Mouse (Mus musculus): Measurements from ENCODE around the gene Zfand3.

Gene Zfand3

DNA sequence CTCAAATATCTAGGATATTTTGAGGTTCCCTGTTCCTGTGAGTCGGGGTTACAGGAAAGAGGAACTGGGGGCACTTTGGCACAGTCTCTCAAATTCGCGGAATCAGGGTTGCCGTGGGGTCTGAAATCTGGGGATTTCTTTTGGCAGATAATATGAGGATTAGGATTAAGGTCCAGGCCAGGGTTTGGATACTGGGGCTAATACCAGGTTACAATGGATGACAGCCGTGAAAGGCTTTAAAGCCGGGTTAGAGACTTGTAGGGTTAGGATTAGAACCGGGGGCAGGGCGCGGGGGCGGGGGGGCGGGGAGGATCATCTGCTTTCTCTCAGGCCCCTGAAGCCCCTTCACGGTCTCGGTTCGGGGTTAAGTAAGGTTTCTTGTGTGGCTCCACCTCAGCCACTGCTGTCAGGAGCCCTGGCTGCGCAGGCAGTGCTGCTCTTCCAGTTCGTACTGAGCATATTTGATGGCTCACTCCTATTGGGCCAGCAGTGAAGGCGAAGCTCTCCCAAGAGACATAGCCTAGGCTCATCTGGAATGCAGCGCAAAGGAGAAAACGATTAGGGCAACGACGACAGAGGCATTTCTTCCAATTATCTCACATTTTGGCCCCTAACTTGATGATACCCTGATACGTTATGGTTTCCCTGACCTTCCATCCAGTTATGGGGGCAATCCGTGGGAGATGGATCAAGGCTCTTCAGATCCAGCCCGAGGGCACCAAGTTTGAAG, 5.8 kb upstream of the Zfand3 start:
- no peak for DNase-seq

DNA sequence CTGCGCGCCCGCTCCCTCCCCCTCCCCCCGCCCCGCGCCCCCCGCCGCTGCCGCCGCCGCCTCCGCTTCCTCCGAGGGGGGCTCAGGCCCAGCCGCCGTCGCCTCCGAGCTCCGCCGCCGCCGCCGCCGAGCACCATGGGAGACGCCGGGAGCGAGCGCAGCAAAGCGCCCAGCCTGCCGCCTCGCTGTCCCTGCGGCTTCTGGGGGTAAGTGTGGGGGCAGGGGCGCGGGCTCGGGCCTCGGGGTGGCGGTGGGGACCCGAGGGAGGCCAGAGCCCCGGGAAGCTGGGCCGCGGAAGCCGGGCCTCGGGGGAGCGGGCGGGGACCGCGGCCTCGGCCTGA, 540 bp downstream of the Zfand3 start:
- DNase-seq: no peak

DNA sequence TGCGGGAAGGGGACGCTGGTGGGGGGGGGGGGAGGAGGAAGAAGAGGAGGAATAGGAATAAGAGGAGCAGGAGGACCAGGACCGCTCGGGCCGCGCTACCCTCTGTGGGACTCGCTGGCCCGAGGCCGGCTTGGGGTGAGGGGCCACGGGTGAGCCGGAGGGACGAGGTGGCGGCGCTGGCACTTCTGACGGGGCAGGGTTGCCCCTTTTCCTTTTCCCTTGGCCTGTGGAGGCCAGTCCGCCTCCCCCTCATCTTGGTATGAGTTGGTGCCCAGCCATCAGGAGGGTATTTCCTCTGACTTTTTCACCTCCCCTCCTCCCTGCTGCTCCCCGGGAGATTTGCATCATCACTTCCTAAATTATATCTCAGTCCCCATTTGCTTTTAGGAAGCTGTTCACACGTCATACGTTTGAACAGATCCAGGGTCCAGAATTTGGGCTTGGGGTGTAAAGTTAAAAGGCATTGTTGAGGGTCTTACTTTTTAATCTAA, 963 bp downstream of the Zfand3 start:
- DNase-seq: peak; percentile 63

- no peak for DNase-seq
These were observed 2.3 kb downstream of the Zfand3 start for GRCm38 (mm10) chr17:30006877-30007276.

DNA sequence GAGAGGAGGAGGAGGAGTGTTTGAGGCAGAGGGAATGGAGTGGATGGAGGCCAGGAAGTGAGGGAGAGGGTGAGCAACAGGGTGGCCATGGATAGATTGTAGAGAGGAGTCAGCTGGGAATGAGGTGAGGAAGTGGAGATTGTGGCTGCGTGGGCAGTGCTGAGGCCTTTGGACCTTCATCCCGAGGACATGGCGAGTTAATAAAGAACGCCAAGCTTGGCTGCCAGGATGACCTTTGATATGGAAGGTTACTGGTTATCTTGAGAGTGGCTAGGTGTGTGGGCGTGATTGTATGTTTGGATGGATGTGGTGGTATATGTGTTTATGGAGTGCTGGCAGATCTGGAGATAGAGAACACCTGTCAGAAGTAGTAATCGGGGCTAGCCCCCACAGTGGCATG, 3.4 kb downstream of the Zfand3 start:
- peak; percentile 62 for DNase-seq

GRCm38 (mm10) chr17:30008392-30008791, 3.9 kb downstream of the Zfand3 start:
- no peak for DNase-seq

- no peak for DNase-seq
These were observed 10.1 kb downstream of the Zfand3 start for GRCm38 (mm10) chr17:30014660-30015059.

GRCm38 (mm10) chr17:30018927-30019610, 14.5 kb downstream of the Zfand3 start:
- no peak for DNase-seq

GRCm38 (mm10) chr17:30019942-30020341, 15.4 kb downstream of the Zfand3 start:
- no peak for DNase-seq

- DNase-seq: peak; percentile 84
These were observed 20.1 kb downstream of the Zfand3 start for GRCm38 (mm10) chr17:30024651-30025050.

DNA sequence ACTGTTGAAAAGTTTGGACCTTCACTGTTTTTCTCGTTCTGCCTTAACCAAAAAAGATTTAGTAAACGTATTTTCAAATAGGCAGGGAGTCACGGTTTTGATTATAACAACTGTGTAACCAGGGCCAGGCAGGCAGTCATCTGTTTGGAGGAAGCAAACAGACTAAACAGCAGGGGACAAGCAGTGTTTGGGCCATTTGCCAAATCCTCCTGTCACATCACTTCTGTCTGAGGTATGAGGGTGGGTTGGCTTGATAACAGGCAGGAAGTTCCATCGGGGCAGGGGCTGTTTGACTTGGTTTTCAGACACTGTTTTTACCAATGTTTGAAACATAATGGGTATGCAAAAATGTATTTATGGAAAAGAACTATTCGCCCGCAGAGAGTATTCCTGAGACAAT, 22.1 kb downstream of the Zfand3 start:
- DNase-seq: peak; percentile 46

GRCm38 (mm10) chr17:30027343-30028029, 23.0 kb downstream of the Zfand3 start:
- peak; percentile 81 for DNase-seq

GRCm38 (mm10) chr17:30029633-30030226, 25.2 kb downstream of the Zfand3 start:
- DNase-seq: no peak

DNA sequence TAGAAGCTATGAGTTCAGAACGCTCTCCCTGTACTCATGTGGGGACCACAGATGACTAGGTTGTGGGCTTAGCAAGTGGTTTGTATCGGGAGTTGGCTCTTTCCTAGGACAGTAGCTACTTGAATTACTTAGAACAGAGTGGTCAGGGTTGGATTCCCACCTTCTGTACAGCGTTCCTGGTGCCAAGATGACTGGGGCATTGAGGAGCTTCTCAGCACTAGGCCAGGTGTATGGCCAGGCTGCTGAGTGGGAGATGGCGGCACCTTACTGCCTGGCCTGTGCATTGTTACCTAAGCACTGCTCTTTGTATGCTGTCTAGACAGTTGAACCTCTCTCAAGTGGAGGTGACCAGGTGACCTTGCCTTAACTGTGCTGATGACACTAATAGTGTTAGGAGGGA, 28.3 kb downstream of the Zfand3 start:
- DNase-seq: no peak

GRCm38 (mm10) chr17:30033991-30034390, 29.5 kb downstream of the Zfand3 start:
- DNase-seq: no peak

GRCm38 (mm10) chr17:30035216-30036005, 30.9 kb downstream of the Zfand3 start:
- DNase-seq: no peak

GRCm38 (mm10) chr17:30043163-30043822, 38.8 kb downstream of the Zfand3 start:
- DNase-seq: no peak

- no peak for DNase-seq
These were observed 40.6 kb downstream of the Zfand3 start for GRCm38 (mm10) chr17:30045181-30045580.

DNA sequence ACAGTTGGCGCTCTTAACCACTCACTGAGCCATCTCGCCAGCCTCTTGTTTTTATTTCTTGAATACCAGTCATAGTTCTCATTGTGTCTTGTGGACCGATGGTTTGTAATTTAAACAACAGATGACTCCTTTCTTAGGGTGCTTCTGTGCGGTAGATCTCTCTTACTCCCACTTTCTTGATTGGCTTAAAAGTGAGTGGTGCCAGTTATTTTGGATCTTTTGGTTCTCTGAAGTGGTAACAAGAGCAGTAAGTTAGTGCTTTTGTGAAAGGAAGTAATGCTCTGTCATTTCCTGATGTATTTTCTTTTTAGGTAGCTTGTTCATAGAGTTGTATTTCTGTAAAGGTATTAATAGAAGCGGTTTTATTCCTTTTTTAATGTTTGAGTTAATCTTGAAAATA, 42.1 kb downstream of the Zfand3 start:
- DNase-seq: no peak

- no peak for DNase-seq
These were observed 47.2 kb downstream of the Zfand3 start for GRCm38 (mm10) chr17:30051523-30052346.

- DNase-seq: no peak
These were observed 47.8 kb downstream of the Zfand3 start for GRCm38 (mm10) chr17:30052347-30052742.

Data from kidney, postnatal 14 days (tissue).